Mouse (Mus musculus) small intestine, adult 2 months (tissue): ENCODE results near the gene Lin37.

Experiments
- CTCF ChIP-seq: fragments of 200-500 bp; IDR thresholded peaks from 2 replicates; pipeline ENCODE4 v1.5.1; 2012; ENCODE audit warnings: low read depth, mild to moderate bottlenecking, control low read depth, inconsistent platforms, low read length, moderate library complexity, mixed read lengths; ENCODE audit not compliant: insufficient replicate concordance, insufficient read length; ENCODE audit errors: extremely low read depth
- POLR2A ChIP-seq: fragments of 200-500 bp; IDR thresholded peaks from 2 replicates; pipeline ENCODE4 v1.6.1; 2012; ENCODE audit warnings: low read depth, mild to moderate bottlenecking, control low read depth, inconsistent platforms, low read length, moderate library complexity

- no peak for TF ChIP-seq CTCF
- TF ChIP-seq POLR2A, result 0 out of 2 replicates have a peak, but pooled peaks have one; percentile 24
These were observed 3.0 kb upstream of the Lin37 start for GRCm38 (mm10) chr7:30562526-30563116.
